ENCODE assay signal across 8 mouse cellular contexts in the genomic region with DNA sequence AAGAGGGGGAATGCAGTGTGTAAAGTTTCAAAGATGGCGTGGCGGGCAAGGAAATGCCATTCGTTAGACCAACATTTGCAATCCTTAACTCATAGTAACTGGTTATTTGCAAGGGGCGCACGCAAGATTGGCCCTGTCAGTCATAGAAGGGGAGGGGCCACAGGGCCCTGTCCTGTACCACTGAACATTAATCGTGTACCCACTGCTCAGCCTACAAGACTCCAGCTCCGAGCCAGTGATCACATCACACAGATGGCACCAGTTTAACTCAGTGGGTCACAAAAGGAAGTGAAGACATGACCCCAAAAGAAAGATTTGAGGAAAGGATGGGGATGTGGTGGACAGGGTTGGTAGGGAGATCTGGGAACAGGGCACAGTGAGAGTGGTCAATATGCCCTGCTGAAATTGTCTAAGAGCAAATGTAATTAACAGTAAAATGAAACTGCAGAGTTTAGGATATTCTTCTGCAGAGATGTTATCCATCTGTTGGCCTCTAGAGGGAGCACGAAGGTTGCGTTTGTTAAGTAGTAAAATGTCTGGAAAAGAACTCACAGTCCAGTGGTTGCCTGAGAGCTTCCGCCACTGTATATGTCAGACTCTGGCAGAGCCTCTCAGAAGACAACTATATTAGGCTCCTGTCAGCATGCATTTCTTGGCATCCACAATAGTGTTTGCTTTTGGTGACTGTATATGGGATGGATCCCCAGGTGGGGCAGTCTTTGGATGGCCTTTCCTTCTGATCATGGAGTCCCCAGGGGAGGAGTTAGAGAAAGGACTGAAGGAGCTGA. TPM values are rescaled to one million over a fixed set of nuclear protein-coding genes. Genes with fewer than 3 reads are reported as not detected.
A peak's percentile ranks its signal among the peaks of the same experiment; 100 is the strongest.
DNase-seq lines count a peak whose midpoint lies in the region; ATAC-seq and TF ChIP-seq lines count a peak whose summit lies in the region.

No protein-coding gene starts in this region.

- peak; percentile 87 for ATAC-seq in common myeloid progenitor, adult 5-6 weeks (replicated peaks; ENCODE audit: low read depth, poor library complexity, severe bottlenecking)
- peak; percentile 67; the same call in 1 of the 2 replicates for ATAC-seq in megakaryocyte-erythroid progenitor cell, adult 5-6 weeks (replicated peaks; ENCODE audit: low FRiP score, low TSS enrichment, poor library complexity, severe bottlenecking)
- peak; percentile 71 for ATAC-seq in stomach, postnatal 0 days (ENCODE audit: low FRiP score, low TSS enrichment)

- no peak overlapping the region for H3K4me2 ChIP-seq in stomach, postnatal 0 days (replicated peaks; ENCODE audit: low read depth)

- peak; percentile 47 for DNase-seq in layer of hippocampus, adult 11-12 months (ENCODE audit: low spot score)
- no peak for DNase-seq in layer of hippocampus, adult 9-11 months
- peak; percentile 52 for DNase-seq in Muller cell, postnatal 12 days (ENCODE audit: inconsistent ontology term)
- DNase-seq in heart, adult 9 months (ENCODE audit: low spot score in 2 of 2) = peak; percentile 30 to 54
- DNase-seq in kidney, postnatal 10 days = peak; percentile 56
- DNase-seq in stomach, postnatal 0 days (ENCODE audit: low spot score) = peak; percentile 48

- no peak overlapping the region; the same call in 1 of the 2 replicates for H3K27ac ChIP-seq in stomach, postnatal 0 days (replicated peaks)

- WGBS in stomach, postnatal 0 days = 57% methylated on average over 10 of the region's 10 CpGs

- no peak for TF ChIP-seq EP300 in stomach, postnatal 0 days (optimal IDR thresholded peaks at IDR 0.05)

- H3K4me3 ChIP-seq in stomach, postnatal 0 days (ENCODE audit: low read depth, low read length) = no peak overlapping the region

- TF ChIP-seq CTCF in stomach, postnatal 0 days (IDR thresholded peaks at IDR 0.05; ENCODE audit: low read depth) = peak; percentile 92

- no peaks in the 10 kb centered on the region for H3K36me3 ChIP-seq in stomach, postnatal 0 days (ENCODE audit: control insufficient read depth, insufficient read depth, low read length)

- H3K9ac ChIP-seq in stomach, postnatal 0 days (ENCODE audit: low read length) = no peak overlapping the region

- no peaks in the 10 kb centered on the region for H3K4me1 ChIP-seq in stomach, postnatal 0 days (replicated peaks; ENCODE audit: control insufficient read depth, insufficient read depth)

- no peaks in the 10 kb centered on the region for H3K9me3 ChIP-seq in stomach, postnatal 0 days (ENCODE audit: control insufficient read depth, low read length)

- H3K27me3 ChIP-seq in stomach, postnatal 0 days (ENCODE audit: control insufficient read depth, insufficient read depth, low read length) = no peaks in the 10 kb centered on the region

RNA-seq across cellular contexts. Expression of a gene that starts 41.8 kb away (rescaled TPM):
- 97.5 and 108 TPM in 2 replicates for total RNA-seq in common myeloid progenitor, adult 5-6 weeks (2017)
- total RNA-seq in megakaryocyte-erythroid progenitor cell, adult 5-6 weeks (2014; fragmentation: Nextera tagmentation) = 46.7 and 61.9 TPM in 2 replicates
- 107 and 155 TPM in 2 replicates for total RNA-seq in megakaryocyte-erythroid progenitor cell, adult 5-6 weeks (2017)
- 63.6 and 67.0 TPM in 2 replicates for polyA plus RNA-seq in stomach, postnatal 0 days (2015; fragmentation: Nextera tagmentation; extraction: Ambion mirVana)
